Mouse (Mus musculus): Measurements from ENCODE around the gene Arhgef19.

Arhgef19 gene

GRCm38 (mm10) chr4:141283879-141284411, 44.6 kb downstream of the Arhgef19 start:
- no peak for DNase-seq (ENCODE audit: low spot score in 2 of 2)

GRCm38 (mm10) chr4:141284486-141284885, 45.2 kb downstream of the Arhgef19 start:
- DNase-seq (ENCODE audit: low spot score in 2 of 2), result no peak

- no peak for DNase-seq (ENCODE audit: low spot score in 2 of 2)
Measured at GRCm38 (mm10) chr4:141285128-141285527, 45.8 kb downstream of the Arhgef19 start.

GRCm38 (mm10) chr4:141286860-141287517, 47.7 kb downstream of the Arhgef19 start:
- DNase-seq (ENCODE audit: low spot score in 2 of 2), result no peak

GRCm38 (mm10) chr4:141287518-141288004, 48.3 kb downstream of the Arhgef19 start:
- no peak for DNase-seq (ENCODE audit: low spot score in 2 of 2)

- no peak for DNase-seq (ENCODE audit: low spot score in 2 of 2)
Measured at GRCm38 (mm10) chr4:141288152-141288551, 48.9 kb downstream of the Arhgef19 start.

- DNase-seq (ENCODE audit: low spot score in 2 of 2), result no peak
Measured at GRCm38 (mm10) chr4:141291571-141292375, 52.5 kb downstream of the Arhgef19 start.

GRCm38 (mm10) chr4:141295774-141296186, 56.5 kb downstream of the Arhgef19 start:
- DNase-seq (ENCODE audit: low spot score in 2 of 2), result no peak

- DNase-seq (ENCODE audit: low spot score in 2 of 2), result no peak
Measured at GRCm38 (mm10) chr4:141297934-141298333, 58.6 kb downstream of the Arhgef19 start.

- peak in 1 of 2 experiments; percentile 60 for DNase-seq (ENCODE audit: low spot score in 2 of 2)
Measured at GRCm38 (mm10) chr4:141299356-141299755, 60.1 kb downstream of the Arhgef19 start.

GRCm38 (mm10) chr4:141300196-141300595, 60.9 kb downstream of the Arhgef19 start:
- DNase-seq (ENCODE audit: low spot score in 2 of 2), result peak in 1 of 2 experiments; percentile 37

GRCm38 (mm10) chr4:141301116-141301553, 61.8 kb downstream of the Arhgef19 start, which contains the start of gene Epha2:
Epha2 (plus strand) TSS chr4:141301240.
- DNase-seq (ENCODE audit: low spot score in 2 of 2), result peak in 1 of 2 experiments; percentile 43

GRCm38 (mm10) chr4:141301591-141302427, 62.5 kb downstream of the Arhgef19 start:
- peak in 1 of 2 experiments; percentile 55 for DNase-seq (ENCODE audit: low spot score in 2 of 2)

- no peak for DNase-seq (ENCODE audit: low spot score in 2 of 2)
Measured at GRCm38 (mm10) chr4:141302428-141303401, 63.4 kb downstream of the Arhgef19 start.

GRCm38 (mm10) chr4:141303402-141304222, 64.3 kb downstream of the Arhgef19 start:
- no peak for DNase-seq (ENCODE audit: low spot score in 2 of 2)

- no peak for DNase-seq (ENCODE audit: low spot score in 2 of 2)
Measured at GRCm38 (mm10) chr4:141304223-141304611, 64.9 kb downstream of the Arhgef19 start.

GRCm38 (mm10) chr4:141306057-141306456, 66.8 kb downstream of the Arhgef19 start:
- no peak for DNase-seq (ENCODE audit: low spot score in 2 of 2)
